Mouse (Mus musculus): ENCODE data around the gene Usp54. TPM values are rescaled to one million over a fixed set of nuclear protein-coding genes. Genes with fewer than 3 reads are reported as not detected.

Usp54 gene
- polyA plus RNA-seq, 1 experiment from 2014 or later, result 8.0 TPM

- Histone ChIP-seq H3K27ac (ENCODE audit: low read length) (no peak overlapping the region), H3K9ac (replicated peaks; ENCODE audit: low read length) (no peak overlapping the region), H3K27me3 (ENCODE audit: insufficient read depth, low read length) (no peaks in the 10 kb centered on the region), H3K36me3 (ENCODE audit: insufficient read depth, low read length) (peaks cover 24% of the 10 kb centered on the region), H3K4me2 (replicated peaks; ENCODE audit: low read depth, low read length) (no peak overlapping the region), H3K4me3 (ENCODE audit: low read length) (no peak overlapping the region), H3K9me3 (ENCODE audit: low read length) (no peaks in the 10 kb centered on the region), H3K4me1 (ENCODE audit: insufficient read depth, low read length) (peaks cover 7% of the 10 kb centered on the region)
- no peak for ATAC-seq (ENCODE audit: low FRiP score, low TSS enrichment)
- WGBS, result 85% methylated on average over 2 of the region's 2 CpGs
Observed at GRCm38 (mm10) chr14:20550136-20550535, 90.7 kb downstream of the Usp54 start.

GRCm38 (mm10) chr14:20546415-20546814, 94.4 kb downstream of the Usp54 start, which contains the start of gene Ppp3cb:
Ppp3cb (minus strand) TSS chr14:20546573.
- peak; percentile 92 for ATAC-seq (ENCODE audit: low FRiP score, low TSS enrichment)

DNA sequence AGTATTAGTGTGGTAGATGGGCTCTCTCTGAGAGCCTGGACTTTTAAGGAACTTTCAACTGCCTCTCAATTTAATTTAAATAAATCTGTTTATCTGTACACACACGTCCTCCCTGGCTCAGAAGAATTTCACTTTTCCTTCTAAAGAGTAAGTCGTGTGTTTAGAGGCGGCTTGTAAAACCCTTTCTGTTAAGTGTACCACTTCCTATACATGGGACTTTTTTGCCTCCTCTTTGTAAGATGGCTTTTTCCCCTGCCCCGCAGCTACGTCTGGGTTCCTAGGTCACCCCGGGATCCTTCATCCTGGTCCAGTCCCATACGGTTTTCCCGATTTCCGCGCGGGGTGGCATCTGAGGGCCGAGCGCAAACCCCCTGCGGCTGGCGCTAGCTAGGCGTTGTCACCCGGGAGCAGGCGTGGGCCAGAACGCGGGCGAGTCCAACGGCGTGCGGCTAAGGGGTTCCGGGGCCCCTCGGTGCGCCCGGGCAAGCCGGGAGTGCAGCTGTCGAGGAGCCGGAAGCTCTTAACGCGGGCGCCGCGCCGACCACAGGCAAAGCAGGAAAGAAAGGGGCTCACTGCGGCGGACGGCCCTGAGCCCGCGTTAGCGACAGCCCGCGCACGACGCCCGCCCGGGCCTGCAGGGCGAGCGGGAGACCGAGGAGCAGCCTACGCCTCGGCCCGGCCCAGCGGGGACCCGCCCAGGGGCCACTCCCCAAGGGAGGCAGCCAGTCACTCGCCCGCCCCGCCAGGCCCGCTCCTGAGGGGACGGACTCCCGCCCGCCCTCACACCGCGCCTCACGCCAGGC, 95.1 kb downstream of the Usp54 start:
- peak; percentile 100 for ATAC-seq (ENCODE audit: low FRiP score, low TSS enrichment)
- no peaks in the 10 kb centered on the region for H3K9me3 ChIP-seq (ENCODE audit: low read length)
- H3K27me3 ChIP-seq (ENCODE audit: insufficient read depth, low read length), result no peaks in the 10 kb centered on the region
- H3K4me3 ChIP-seq (ENCODE audit: low read length), result peak overlapping the region; percentile 89
- H3K4me1 ChIP-seq (ENCODE audit: insufficient read depth, low read length), result peaks cover 14% of the 10 kb centered on the region
- peak overlapping the region; percentile 98 for H3K9ac ChIP-seq (replicated peaks; ENCODE audit: low read length)
- peak overlapping the region; percentile 53 for H3K4me2 ChIP-seq (replicated peaks; ENCODE audit: low read depth, low read length)
- H3K27ac ChIP-seq (ENCODE audit: low read length), result peak overlapping the region; percentile 99
- under 1% methylated on average over 60 of the region's 67 CpGs for WGBS
- H3K36me3 ChIP-seq (ENCODE audit: insufficient read depth, low read length), result peaks cover 14% of the 10 kb centered on the region

More at GRCm38 (mm10) chr14:20546415-20546814, 94.4 kb downstream of the Usp54 start, which contains the start of gene Ppp3cb:
- Histone ChIP-seq H3K27me3 (ENCODE audit: insufficient read depth, low read length) (no peaks in the 10 kb centered on the region), H3K36me3 (ENCODE audit: insufficient read depth, low read length) (peaks cover 14% of the 10 kb centered on the region), H3K4me1 (ENCODE audit: insufficient read depth, low read length) (peaks cover 14% of the 10 kb centered on the region), H3K9me3 (ENCODE audit: low read length) (no peaks in the 10 kb centered on the region), H3K27ac (ENCODE audit: low read length) (peak within 1 kb of the TSS; percentile 99), H3K4me3 (ENCODE audit: low read length) (peak within 1 kb of the TSS; percentile 89), H3K4me2 (replicated peaks; ENCODE audit: low read depth, low read length) (peak within 1 kb of the TSS; percentile 53), H3K9ac (replicated peaks; ENCODE audit: low read length) (peak within 1 kb of the TSS; percentile 98)
- WGBS, result under 1% methylated on average over 19 of the region's 29 CpGs

- peak overlapping the region; percentile 89 for H3K4me3 ChIP-seq (ENCODE audit: low read length)
- peak overlapping the region; percentile 53 for H3K4me2 ChIP-seq (replicated peaks; ENCODE audit: low read depth, low read length)
- no peak for ATAC-seq (ENCODE audit: low FRiP score, low TSS enrichment)
- peaks cover 14% of the 10 kb centered on the region for H3K4me1 ChIP-seq (ENCODE audit: insufficient read depth, low read length)
- no peak overlapping the region for H3K27ac ChIP-seq (ENCODE audit: low read length)
- 74% methylated on average over 7 of the region's 7 CpGs for WGBS
- no peaks in the 10 kb centered on the region for H3K27me3 ChIP-seq (ENCODE audit: insufficient read depth, low read length)
- H3K9ac ChIP-seq (replicated peaks; ENCODE audit: low read length), result 0 out of 2 replicates have a peak overlapping the region, but pooled peaks have one; percentile 46
- no peaks in the 10 kb centered on the region for H3K9me3 ChIP-seq (ENCODE audit: low read length)
- H3K36me3 ChIP-seq (ENCODE audit: insufficient read depth, low read length), result peaks cover 8% of the 10 kb centered on the region
Observed at GRCm38 (mm10) chr14:20544467-20545411, 96.1 kb downstream of the Usp54 start.

DNA sequence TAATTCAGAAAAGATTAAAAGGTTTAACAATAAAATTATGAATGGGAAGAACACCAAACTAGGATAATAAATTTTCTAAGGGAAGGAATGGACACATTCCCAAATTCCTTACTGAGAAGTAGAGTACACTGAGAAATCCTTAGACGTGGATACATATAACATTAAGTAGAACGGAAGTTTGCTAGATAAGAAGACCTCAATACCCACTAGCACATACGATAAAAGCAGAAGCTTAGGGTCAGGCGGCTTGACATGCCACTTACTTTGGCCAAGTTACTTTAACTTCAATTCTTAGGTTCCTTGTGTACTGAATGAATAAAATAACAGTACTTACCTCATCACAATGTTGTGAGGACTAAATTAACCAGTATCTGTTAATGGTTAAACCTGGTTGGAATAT, 111.2 kb downstream of the Usp54 start:
- Histone ChIP-seq H3K4me2 (replicated peaks; ENCODE audit: low read depth, low read length) (no peak overlapping the region), H3K9ac (replicated peaks; ENCODE audit: low read length) (no peak overlapping the region), H3K36me3 (ENCODE audit: insufficient read depth, low read length) (peaks cover 3% of the 10 kb centered on the region; the same call in 1 of the 2 replicates), H3K27me3 (ENCODE audit: insufficient read depth, low read length) (no peaks in the 10 kb centered on the region), H3K4me3 (ENCODE audit: low read length) (no peak overlapping the region), H3K9me3 (ENCODE audit: low read length) (no peaks in the 10 kb centered on the region), H3K27ac (ENCODE audit: low read length) (no peak overlapping the region), H3K4me1 (ENCODE audit: insufficient read depth, low read length) (no peaks in the 10 kb centered on the region)
- 91% methylated on average over 4 of the region's 4 CpGs for WGBS
- no peak for ATAC-seq (ENCODE audit: low FRiP score, low TSS enrichment)

DNA sequence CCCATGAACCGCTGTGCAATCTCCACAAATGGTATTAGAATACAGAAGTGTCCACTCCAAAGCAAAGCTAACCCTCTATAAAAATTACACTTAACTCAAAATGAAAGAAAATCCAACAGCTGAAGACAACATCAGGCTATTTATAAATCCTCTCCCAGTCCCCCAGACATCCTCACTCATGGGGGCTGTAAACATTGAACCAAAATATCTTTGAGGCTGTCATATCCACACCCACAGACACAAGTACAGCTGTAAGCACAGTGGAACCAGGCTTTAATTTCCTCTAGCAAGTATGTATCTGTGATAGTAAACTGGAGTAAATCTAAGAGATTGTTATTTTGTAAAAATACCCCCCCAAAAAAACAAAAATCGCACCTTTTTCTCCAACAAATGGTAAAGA, 120.7 kb downstream of the Usp54 start:
- no peak for ATAC-seq (ENCODE audit: low FRiP score, low TSS enrichment)
- 91% methylated on average over 2 of the region's 2 CpGs for WGBS
- peaks cover 15% of the 10 kb centered on the region for H3K36me3 ChIP-seq (ENCODE audit: insufficient read depth, low read length)

GRCm38 (mm10) chr14:20508424-20508823, 132.4 kb downstream of the Usp54 start:
- no peaks in the 10 kb centered on the region for H3K4me1 ChIP-seq (ENCODE audit: insufficient read depth, low read length)
- no peak overlapping the region for H3K9ac ChIP-seq (replicated peaks; ENCODE audit: low read length)
- no peaks in the 10 kb centered on the region for H3K27me3 ChIP-seq (ENCODE audit: insufficient read depth, low read length)
- no peak overlapping the region for H3K4me2 ChIP-seq (replicated peaks; ENCODE audit: low read depth, low read length)
- H3K4me3 ChIP-seq (ENCODE audit: low read length), result no peak overlapping the region
- WGBS, result 84% methylated on average over 2 of the region's 2 CpGs
- no peaks in the 10 kb centered on the region for H3K9me3 ChIP-seq (ENCODE audit: low read length)
- H3K36me3 ChIP-seq (ENCODE audit: insufficient read depth, low read length), result peaks cover 8% of the 10 kb centered on the region
- no peak for ATAC-seq (ENCODE audit: low FRiP score, low TSS enrichment)
- H3K27ac ChIP-seq (ENCODE audit: low read length), result no peak overlapping the region

More for the DNA sequence above, 120.7 kb downstream of the Usp54 start:
- Histone ChIP-seq H3K4me3 (ENCODE audit: low read length) (no peak overlapping the region), H3K4me1 (ENCODE audit: insufficient read depth, low read length) (no peaks in the 10 kb centered on the region), H3K27me3 (ENCODE audit: insufficient read depth, low read length) (no peaks in the 10 kb centered on the region), H3K4me2 (replicated peaks; ENCODE audit: low read depth, low read length) (no peak overlapping the region), H3K9ac (replicated peaks; ENCODE audit: low read length) (no peak overlapping the region), H3K27ac (ENCODE audit: low read length) (no peak overlapping the region), H3K9me3 (ENCODE audit: low read length) (no peaks in the 10 kb centered on the region)

DNA sequence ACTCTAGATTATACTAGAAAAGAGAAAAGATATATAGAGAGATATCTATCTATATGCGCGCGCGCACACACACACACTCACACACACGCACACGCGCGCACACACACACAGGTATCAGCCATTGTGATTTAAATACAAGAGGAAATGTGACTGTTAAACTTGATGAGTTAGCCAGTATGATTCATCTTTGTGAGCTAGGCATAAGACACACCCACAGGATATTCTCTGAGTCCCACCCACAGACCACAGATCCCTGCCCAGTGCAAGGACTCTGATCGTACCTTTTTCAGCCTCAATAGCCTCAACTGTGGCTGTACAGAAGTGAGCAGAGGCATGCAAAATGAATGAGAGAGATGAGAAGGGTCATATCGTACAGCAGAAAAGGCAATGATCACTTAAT, 137.9 kb downstream of the Usp54 start:
- ATAC-seq (ENCODE audit: low FRiP score, low TSS enrichment), result no peak
- no peaks in the 10 kb centered on the region for H3K27me3 ChIP-seq (ENCODE audit: insufficient read depth, low read length)
- H3K36me3 ChIP-seq (ENCODE audit: insufficient read depth, low read length), result peaks cover 9% of the 10 kb centered on the region
- no peak overlapping the region for H3K4me3 ChIP-seq (ENCODE audit: low read length)
- H3K9ac ChIP-seq (replicated peaks; ENCODE audit: low read length), result no peak overlapping the region
- 94% methylated on average over 10 of the region's 10 CpGs for WGBS
- no peak overlapping the region for H3K4me2 ChIP-seq (replicated peaks; ENCODE audit: low read depth, low read length)
- no peaks in the 10 kb centered on the region for H3K4me1 ChIP-seq (ENCODE audit: insufficient read depth, low read length)
- H3K27ac ChIP-seq (ENCODE audit: low read length), result no peak overlapping the region
- H3K9me3 ChIP-seq (ENCODE audit: low read length), result no peaks in the 10 kb centered on the region

GRCm38 (mm10) chr14:20499982-20500381, 140.9 kb downstream of the Usp54 start:
- no peaks in the 10 kb centered on the region for H3K9me3 ChIP-seq (ENCODE audit: low read length)
- H3K4me3 ChIP-seq (ENCODE audit: low read length), result no peak overlapping the region
- no peak for ATAC-seq (ENCODE audit: low FRiP score, low TSS enrichment)
- H3K27ac ChIP-seq (ENCODE audit: low read length), result no peak overlapping the region
- no peaks in the 10 kb centered on the region for H3K4me1 ChIP-seq (ENCODE audit: insufficient read depth, low read length)
- no peak overlapping the region for H3K9ac ChIP-seq (replicated peaks; ENCODE audit: low read length)
- H3K36me3 ChIP-seq (ENCODE audit: insufficient read depth, low read length), result peaks cover 15% of the 10 kb centered on the region
- H3K4me2 ChIP-seq (replicated peaks; ENCODE audit: low read depth, low read length), result no peak overlapping the region
- no peaks in the 10 kb centered on the region for H3K27me3 ChIP-seq (ENCODE audit: insufficient read depth, low read length)
- 95% methylated on average over 3 of the region's 3 CpGs for WGBS

Data from kidney, embryonic 16.5 days (tissue).